Mouse (Mus musculus) G1E-ER4 (cell line): ENCODE data around the gene Hsd3b1. TPM values are rescaled to one million over a fixed set of nuclear protein-coding genes. Genes with fewer than 3 reads are reported as not detected.

ENCODE experiments used
- GATA1 ChIP-seq: IDR thresholded peaks from one replicate; pipeline ENCODE4 v1.8.0; 2012; ENCODE audit warnings: low read length, inconsistent platforms
- polyA plus RNA-seq: library from polyadenylated mRNA; stranded (reverse); fragments of >175 nt; gene quantifications from 2 replicates; pipeline ENCODE4 v1.2.3, GENCODE M21; 2012

Hsd3b1 gene
- polyA plus RNA-seq, result not detected in 2 replicates

DNA sequence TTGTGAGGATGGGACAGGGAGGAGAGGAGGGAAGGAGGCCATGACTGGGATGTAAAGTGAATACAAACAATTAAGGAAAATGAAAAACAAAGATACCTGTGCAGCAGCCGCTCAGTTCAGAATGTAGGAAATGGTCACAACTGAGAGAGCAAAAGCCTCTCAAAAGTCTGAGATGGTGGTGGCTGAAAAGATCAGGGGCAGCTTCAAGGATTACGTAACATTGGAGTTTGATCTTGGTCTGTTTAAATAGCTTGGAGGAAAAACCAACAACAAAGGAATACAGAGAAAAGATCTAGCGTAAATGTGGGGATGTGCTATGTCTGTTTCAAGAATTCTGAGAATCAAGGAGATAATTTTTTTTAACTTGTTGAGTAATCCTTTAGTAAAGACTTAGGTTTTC, at the start of gene Hsd3b1:
Hsd3b1 (minus strand) TSS at position 219 of the 400 bp plus-strand sequence.
- no peak for TF ChIP-seq GATA1

DNA sequence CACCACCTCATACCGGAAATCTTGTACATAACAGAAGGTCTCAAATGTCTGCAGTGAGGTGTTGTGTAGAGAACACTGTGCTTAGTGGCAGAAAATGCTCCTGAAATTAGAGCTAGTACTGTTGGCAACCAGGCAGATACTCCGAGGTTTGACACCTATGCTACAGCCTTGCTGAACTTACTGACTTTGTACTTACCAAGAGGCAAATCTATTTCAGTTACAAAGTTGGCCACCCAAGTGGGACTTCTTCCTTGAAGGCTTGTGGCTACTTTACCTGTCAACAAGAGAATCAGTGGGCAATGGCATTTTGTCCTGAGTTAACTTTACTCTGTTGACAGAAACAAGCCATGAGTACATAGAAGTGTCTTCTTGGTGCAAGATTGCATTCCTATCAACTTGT, 38.0 kb upstream of the Hsd3b1 start:
- TF ChIP-seq GATA1, result no peak

DNA sequence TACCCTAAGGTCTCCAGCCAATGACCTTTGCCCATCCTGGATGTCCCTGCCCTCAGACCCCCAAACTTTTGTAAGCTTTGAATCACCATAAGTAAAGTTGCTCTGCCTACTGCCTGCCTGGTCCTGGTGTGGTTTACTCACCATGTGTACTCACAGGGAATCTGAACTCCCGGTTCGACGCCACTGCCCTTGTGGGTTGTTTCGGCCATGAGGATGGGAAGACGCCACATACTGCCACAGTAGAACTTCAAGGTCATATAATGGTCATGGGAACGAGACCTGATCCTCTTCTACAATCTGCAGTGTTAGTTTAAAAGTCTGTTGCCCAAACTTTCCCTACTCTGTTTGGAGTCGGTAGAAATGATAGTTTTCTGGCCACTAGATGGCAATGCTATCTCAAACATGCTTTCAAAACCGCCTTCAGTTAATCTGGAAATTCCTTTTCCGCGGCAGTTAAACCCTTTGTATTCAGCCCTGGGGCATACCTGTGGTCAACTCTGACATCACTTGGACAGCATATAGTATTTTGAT, 35.5 kb upstream of the Hsd3b1 start:
- TF ChIP-seq GATA1, result no peak

DNA sequence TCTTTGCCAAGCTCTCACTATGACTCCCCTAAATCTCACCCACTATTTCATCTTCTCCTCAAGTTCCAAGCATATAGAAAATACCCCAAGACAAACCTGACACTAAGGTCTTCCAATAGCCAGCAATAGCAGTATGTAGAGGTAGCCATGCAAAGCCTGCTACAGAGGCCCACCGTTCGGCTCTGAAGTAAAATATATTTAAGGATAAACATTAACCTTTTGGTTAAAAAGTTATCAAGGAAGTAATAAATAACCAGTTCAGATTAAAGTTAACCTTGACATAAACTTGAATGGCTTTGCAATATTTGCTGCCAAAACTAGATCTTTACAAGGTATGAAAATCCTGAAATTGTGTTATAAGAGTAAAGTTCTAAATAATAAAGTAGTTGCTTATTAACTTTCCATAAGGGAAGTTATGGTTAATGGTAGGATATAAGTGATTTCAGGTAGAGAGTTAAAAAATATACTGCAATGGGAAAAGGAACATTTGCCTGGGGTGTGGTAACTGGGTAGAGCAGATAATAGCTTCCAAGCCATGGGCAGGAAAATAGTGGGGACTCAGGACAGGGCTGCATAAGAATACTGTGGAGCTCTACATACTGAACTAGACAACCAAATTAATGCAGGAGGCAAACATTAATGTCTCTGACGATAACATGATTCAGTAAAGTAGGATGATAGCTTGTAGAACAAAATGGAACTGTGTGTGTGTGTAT, 33.6 kb upstream of the Hsd3b1 start, which contains the start of gene Hao2:
Hao2 (minus strand) TSS at position 183 of the 716 bp plus-strand sequence.
- no peak for TF ChIP-seq GATA1

DNA sequence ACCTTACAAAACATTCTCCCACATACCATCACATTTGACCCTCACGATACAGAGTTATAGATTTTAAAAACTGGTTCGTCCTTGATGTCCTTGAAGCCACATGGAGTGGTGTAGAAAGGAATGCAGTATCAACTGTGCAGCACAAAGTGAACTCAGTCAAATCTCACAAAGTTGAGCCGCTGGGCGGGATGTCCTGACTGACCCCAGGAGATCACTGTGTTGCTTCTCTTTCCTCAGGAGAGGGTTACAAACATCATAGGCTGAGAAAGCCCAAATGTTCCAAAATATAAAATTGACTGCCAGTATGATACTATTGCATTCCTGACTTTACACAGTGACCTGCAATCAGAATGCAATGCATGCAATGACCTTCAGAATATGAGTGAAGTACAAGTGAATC, 30.8 kb upstream of the Hsd3b1 start:
- TF ChIP-seq GATA1, result no peak

GRCm38 (mm10) chr3:98888206-98888605, 28.6 kb upstream of the Hsd3b1 start:
- TF ChIP-seq GATA1, result no peak

DNA sequence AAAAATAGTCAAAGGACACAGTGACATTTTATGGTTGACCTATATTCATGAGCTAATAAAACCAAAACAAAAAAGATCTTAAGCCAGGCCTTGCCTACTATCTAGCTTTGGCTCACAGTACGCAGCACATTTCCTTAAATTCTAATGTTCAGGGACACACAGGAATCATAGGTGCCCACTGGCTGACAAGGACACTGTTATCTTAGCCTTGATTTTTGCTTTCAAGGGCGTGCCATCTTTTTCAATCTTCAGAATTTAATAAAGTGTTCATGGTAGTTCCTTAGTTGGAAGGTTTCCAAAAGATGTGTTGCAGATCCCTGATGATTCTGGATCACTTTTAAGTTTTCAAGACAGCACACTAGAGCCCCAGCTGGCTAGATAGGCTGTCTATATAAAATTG, 21.2 kb upstream of the Hsd3b1 start:
- no peak for TF ChIP-seq GATA1

DNA sequence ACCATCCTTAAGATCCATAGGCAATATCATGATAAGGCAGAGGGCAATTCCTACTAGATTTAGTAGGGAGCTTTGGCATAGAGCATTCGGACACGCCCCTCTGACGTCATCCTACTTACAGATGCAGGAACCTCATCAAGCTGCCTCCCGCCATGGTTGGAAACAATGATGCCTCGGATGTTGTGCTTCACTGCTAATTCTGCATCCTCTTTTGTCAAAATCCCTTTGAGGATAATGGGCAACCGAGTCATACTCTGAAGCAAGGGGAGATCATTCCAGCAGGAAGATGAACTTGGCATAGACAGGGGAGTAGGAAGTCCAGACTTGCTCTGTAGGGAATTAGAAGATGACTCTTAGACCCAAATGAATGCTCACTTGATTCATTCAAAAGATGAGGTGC, 20.6 kb upstream of the Hsd3b1 start:
- TF ChIP-seq GATA1, result no peak

DNA sequence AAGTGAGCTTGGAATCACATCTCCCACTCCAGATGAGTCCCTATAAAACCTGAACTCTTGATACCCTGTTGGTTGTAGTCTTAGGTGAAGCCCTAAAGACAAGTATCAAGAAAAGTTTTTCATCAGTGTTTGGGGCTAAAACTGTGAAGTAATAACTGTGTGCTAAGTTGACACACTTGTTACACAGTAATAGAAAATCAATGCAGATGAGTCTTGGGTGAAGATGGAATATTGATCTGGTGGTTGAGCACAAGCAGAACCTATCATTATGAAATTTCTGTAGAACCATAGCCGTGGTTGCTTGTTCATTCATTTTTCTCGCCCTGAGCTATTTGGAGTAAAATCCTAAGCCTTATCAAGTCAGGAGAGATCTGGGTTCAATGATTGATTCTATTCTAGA, 8.6 kb upstream of the Hsd3b1 start:
- TF ChIP-seq GATA1, result no peak

DNA sequence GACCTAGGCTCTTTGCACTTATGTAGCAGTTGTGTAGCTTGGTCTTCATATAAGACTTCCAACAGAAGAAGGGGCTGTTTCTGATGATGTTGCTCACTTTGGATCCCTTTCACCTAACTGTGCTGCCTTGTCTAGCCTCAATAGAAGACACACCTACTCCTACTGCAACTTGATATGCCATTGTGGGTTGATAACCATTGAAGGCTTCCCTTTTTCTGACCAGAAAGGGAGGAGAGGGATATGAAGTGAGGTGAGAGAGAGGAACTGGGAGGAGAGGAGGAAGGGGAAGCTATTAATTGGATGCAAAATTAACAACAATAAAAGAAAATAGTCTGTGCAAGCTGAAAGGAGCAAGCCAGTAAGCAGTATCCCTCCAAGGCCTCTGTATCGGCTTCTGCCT, 3.2 kb upstream of the Hsd3b1 start:
- TF ChIP-seq GATA1, result no peak

GRCm38 (mm10) chr3:98858051-98858450, 1.5 kb downstream of the Hsd3b1 start:
- TF ChIP-seq GATA1, result no peak

GRCm38 (mm10) chr3:98856892-98857291, 2.7 kb downstream of the Hsd3b1 start:
- TF ChIP-seq GATA1, result no peak

DNA sequence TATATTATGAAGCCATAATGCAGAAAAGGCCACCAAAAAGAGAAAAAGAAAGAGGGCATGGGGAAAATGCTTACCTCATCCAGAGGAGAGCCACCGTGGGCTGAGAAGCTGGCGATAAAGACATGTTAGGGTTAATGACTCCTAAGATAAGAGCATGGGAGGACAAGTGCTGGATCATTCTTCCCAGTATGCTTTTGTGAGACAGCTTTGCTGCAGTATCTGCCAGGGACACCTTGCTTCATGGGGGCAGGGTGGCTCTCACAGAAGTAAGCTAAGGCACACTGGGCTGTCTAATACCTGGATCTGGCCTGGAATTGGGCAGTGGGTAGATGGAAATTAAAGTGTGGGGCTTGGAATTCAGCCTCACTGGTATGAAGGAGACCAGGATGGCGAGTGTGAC, 4.4 kb downstream of the Hsd3b1 start:
- TF ChIP-seq GATA1, result no peak

DNA sequence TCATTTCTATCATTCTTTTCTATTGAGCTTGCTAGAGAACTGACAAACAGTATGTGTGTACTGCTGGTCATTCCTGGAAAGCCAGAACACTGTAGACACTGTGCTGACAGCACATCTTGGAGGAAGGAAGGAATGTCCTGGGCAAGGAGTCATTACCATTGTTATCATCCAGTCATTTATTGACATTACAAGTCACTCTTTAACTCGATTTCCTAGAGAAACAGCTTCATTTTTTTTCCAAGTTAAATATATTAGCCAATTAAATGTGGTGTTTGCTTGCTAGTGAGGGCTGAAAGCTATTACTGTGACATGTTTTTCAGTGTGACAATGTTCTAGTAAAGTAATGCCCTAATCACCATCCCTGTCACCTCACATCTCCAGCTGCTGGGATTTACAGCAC, 5.9 kb downstream of the Hsd3b1 start:
- no peak for TF ChIP-seq GATA1

DNA sequence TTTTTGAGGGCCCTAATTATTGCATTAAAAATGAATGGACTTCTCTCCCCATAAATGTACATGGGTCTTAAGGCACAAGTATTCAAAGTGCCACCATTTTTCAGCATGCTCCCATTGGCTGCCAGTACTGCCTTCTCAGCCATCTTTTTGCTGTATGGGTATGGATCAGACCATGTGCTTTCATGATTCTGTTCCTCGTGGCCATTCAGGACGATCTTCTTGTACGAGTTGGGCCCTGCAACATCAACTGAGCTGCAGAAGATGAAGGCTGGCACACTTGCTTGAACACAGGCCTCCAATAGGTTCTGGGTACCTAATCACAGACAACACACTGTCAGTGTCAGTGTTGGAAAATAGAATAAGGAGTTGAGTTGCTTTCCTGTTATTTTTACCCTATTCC, 6.5 kb downstream of the Hsd3b1 start:
- no peak for TF ChIP-seq GATA1

- no peak for TF ChIP-seq GATA1
These were observed 7.0 kb downstream of the Hsd3b1 start for GRCm38 (mm10) chr3:98852631-98853030.

DNA sequence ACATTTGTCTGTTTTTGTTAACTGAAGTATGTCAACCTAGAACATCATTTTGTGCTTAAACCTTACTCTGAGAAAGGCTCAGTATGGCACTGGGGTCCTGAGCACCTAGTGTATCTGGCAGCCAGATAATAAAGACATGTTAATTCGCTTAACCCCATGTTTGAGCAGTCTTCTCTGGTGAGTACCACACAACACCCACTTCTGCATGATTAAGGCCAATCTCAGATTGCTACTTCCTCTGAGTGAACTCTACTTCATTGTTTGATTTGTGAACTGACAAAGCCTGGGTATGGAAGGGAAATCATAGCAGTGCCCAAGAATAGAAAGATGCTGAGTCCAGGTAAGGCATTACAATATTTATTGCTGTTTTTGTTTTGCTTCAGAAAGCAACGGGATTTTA, 7.7 kb downstream of the Hsd3b1 start:
- no peak for TF ChIP-seq GATA1

- no peak for TF ChIP-seq GATA1
These were observed 9.3 kb downstream of the Hsd3b1 start for GRCm38 (mm10) chr3:98850262-98850661.

- no peak for TF ChIP-seq GATA1
These were observed 10.7 kb downstream of the Hsd3b1 start for GRCm38 (mm10) chr3:98848898-98849297.
